Mouse (Mus musculus) myocyte (in vitro differentiated cells): ENCODE data around the gene Nufip1.

ENCODE experiments used
- CEBPB ChIP-seq: IDR thresholded peaks from 2 replicates; pipeline ENCODE4 v1.6.1; 2011; ENCODE audit warnings: mild to moderate bottlenecking, moderate library complexity; ENCODE audit not compliant: poor library complexity, insufficient read depth, severe bottlenecking
- E2F4 ChIP-seq: IDR thresholded peaks from one replicate; pipeline ENCODE4 v1.6.1; 2011; ENCODE audit warnings: mild to moderate bottlenecking, control low read depth, moderate library complexity; ENCODE audit not compliant: insufficient read depth
- MAX ChIP-seq: IDR thresholded peaks from one replicate; pipeline ENCODE4 v1.6.1; 2011; ENCODE audit warnings: low read depth, mild to moderate bottlenecking, control low read depth
- MYOD1 ChIP-seq, 3 experiments: IDR thresholded peaks; one replicate each; pipeline ENCODE4 v1.6.1; 2011; ENCODE audit warnings: control low read depth in 2 of 3, low read depth in 2 of 3, mild to moderate bottlenecking in 2 of 3, moderate library complexity in 1 of 3; ENCODE audit not compliant: insufficient read length in 2 of 3, control insufficient read depth in 1 of 3
- MYOG ChIP-seq, 3 experiments: IDR thresholded peaks; one replicate each; pipeline ENCODE4 v1.6.1; 2011; ENCODE audit warnings: control low read depth in 2 of 3, low read depth in 2 of 3, mild to moderate bottlenecking in 2 of 3; ENCODE audit not compliant: insufficient read length in 2 of 3, control insufficient read depth in 1 of 3, insufficient read depth in 1 of 3
- POLR2A ChIP-seq: IDR thresholded peaks from one replicate; pipeline ENCODE4 v1.6.1; 2011; ENCODE audit warnings: low read depth, mild to moderate bottlenecking, control low read depth, moderate library complexity; ENCODE audit not compliant: insufficient read length
- POLR2AphosphoS2 ChIP-seq: IDR thresholded peaks from one replicate; pipeline ENCODE4 v1.6.1; 2011; ENCODE audit warnings: low read depth, control low read depth; ENCODE audit not compliant: insufficient read length
- REST ChIP-seq: IDR thresholded peaks from one replicate; pipeline ENCODE4 v1.6.1; 2011; ENCODE audit warnings: mild to moderate bottlenecking, control low read depth, moderate library complexity; ENCODE audit not compliant: insufficient read depth, insufficient read length
- SRF ChIP-seq: IDR thresholded peaks from one replicate; pipeline ENCODE4 v1.6.1; 2011; ENCODE audit warnings: low read depth; ENCODE audit not compliant: control insufficient read depth, insufficient read length
- TCF12 ChIP-seq: IDR thresholded peaks from one replicate; pipeline ENCODE4 v1.6.1; 2011; ENCODE audit warnings: mild to moderate bottlenecking, control low read depth; ENCODE audit not compliant: poor library complexity, insufficient read depth, severe bottlenecking
- TCF3 ChIP-seq: IDR thresholded peaks from one replicate; pipeline ENCODE4 v1.6.1; 2011; ENCODE audit warnings: low read depth, control low read depth; ENCODE audit not compliant: insufficient read length
- USF1 ChIP-seq: IDR thresholded peaks from one replicate; pipeline ENCODE4 v1.6.1; 2011; ENCODE audit warnings: low read depth, mild to moderate bottlenecking, control low read depth, moderate library complexity

- TF ChIP-seq POLR2A: no peak
- TF ChIP-seq MYOG (IDR thresholded peaks at IDR 0.05; ENCODE audit: control insufficient read depth in 1 of 3, insufficient read depth in 1 of 3, insufficient read length in 2 of 3, low read depth in 2 of 3): no peak
- TF ChIP-seq USF1: no peak
- no peak for TF ChIP-seq MAX
- no peak for TF ChIP-seq TCF12
- TF ChIP-seq E2F4: no peak
- TF ChIP-seq POLR2AphosphoS2: no peak
- no peak for TF ChIP-seq SRF
- no peak for TF ChIP-seq MYOD1 (IDR thresholded peaks at IDR 0.05; ENCODE audit: control insufficient read depth in 1 of 3, insufficient read length in 2 of 3, low read depth in 2 of 3)
- no peak for TF ChIP-seq TCF3
- no peak for TF ChIP-seq REST
- TF ChIP-seq CEBPB: no peak
These were observed 24.3 kb downstream of the Nufip1 start for GRCm38 (mm10) chr14:76134975-76135374.
